Mouse (Mus musculus) E14TG2a.4 (cell line): ENCODE results near the gene Podnl1.

Experiments used
- H3K27me3 ChIP-seq: 2 replicates; pipeline ENCODE4 v1.6.1; 2014; ENCODE audit warnings: low read length, control low read depth; ENCODE audit not compliant: insufficient read depth
- H3K36me3 ChIP-seq: 2 replicates; pipeline ENCODE4 v1.6.1; 2014; ENCODE audit warnings: low read length, control low read depth; ENCODE audit not compliant: insufficient read depth
- H3K4me1 ChIP-seq: replicated peaks from 2 replicates; pipeline ENCODE4 v1.6.1; 2014; ENCODE audit warnings: low read depth, low read length, control low read depth
- H3K4me3 ChIP-seq: replicated peaks from 2 replicates; pipeline ENCODE4 v1.5.1; 2014; ENCODE audit warnings: mild to moderate bottlenecking, low read length
- H3K9me3 ChIP-seq: 2 replicates; pipeline ENCODE4 v1.6.1; 2014; ENCODE audit warnings: low read length, control low read depth
- CTCF ChIP-seq: conservative IDR thresholded peaks from 2 replicates; pipeline ENCODE4 v1.5.1; 2014; ENCODE audit warnings: low read length
- NANOG ChIP-seq: IDR thresholded peaks from 2 replicates; pipeline ENCODE4 v1.6.1; 2014; ENCODE audit warnings: borderline replicate concordance, low read length, mixed read lengths
- POU5F1 ChIP-seq: IDR thresholded peaks from 2 replicates; pipeline ENCODE4 v1.6.1; 2014; ENCODE audit warnings: low read length, borderline replicate concordance

The Podnl1 gene

GRCm38 (mm10) chr8:84106216-84107040, 19.4 kb upstream of the Podnl1 start:
- H3K36me3 ChIP-seq, result peaks cover 17% of the 10 kb centered on the region
- no peak overlapping the region for H3K4me3 ChIP-seq
- no peaks in the 10 kb centered on the region for H3K27me3 ChIP-seq
- TF ChIP-seq CTCF, result no peak
- no peak for TF ChIP-seq NANOG
- no peak for TF ChIP-seq POU5F1
- peaks cover 3% of the 10 kb centered on the region; the same call in 1 of the 2 replicates for H3K9me3 ChIP-seq
- H3K4me1 ChIP-seq, result peaks cover 46% of the 10 kb centered on the region

GRCm38 (mm10) chr8:84115646-84116045, 10.1 kb upstream of the Podnl1 start:
- H3K36me3 ChIP-seq, result no peaks in the 10 kb centered on the region
- H3K4me3 ChIP-seq, result no peak overlapping the region
- H3K27me3 ChIP-seq, result peaks cover 9% of the 10 kb centered on the region
- peaks cover 3% of the 10 kb centered on the region for H3K4me1 ChIP-seq
- no peak for TF ChIP-seq POU5F1
- TF ChIP-seq CTCF, result no peak
- TF ChIP-seq NANOG, result no peak
- H3K9me3 ChIP-seq, result 0 out of 2 replicates have a peak, but pooled peaks cover 6% of the 10 kb centered on the region

- no peaks in the 10 kb centered on the region for H3K36me3 ChIP-seq
- no peak overlapping the region for H3K4me3 ChIP-seq
- 0 out of 2 replicates have a peak, but pooled peaks cover 6% of the 10 kb centered on the region for H3K9me3 ChIP-seq
- H3K4me1 ChIP-seq, result peaks cover 18% of the 10 kb centered on the region
- TF ChIP-seq POU5F1 (no peak), CTCF (no peak), NANOG (no peak)
- H3K27me3 ChIP-seq, result peaks cover 18% of the 10 kb centered on the region
Measured at GRCm38 (mm10) chr8:84122151-84122550, 3.6 kb upstream of the Podnl1 start.

- Histone ChIP-seq H3K36me3 (no peaks in the 10 kb centered on the region; the same call in 1 of the 2 replicates), H3K4me3 (no peak overlapping the region), H3K9me3 (no peaks in the 10 kb centered on the region), H3K4me1 (peaks cover 52% of the 10 kb centered on the region), H3K27me3 (peaks cover 34% of the 10 kb centered on the region)
- TF ChIP-seq POU5F1 (no peak), CTCF (no peak), NANOG (no peak)
Measured at GRCm38 (mm10) chr8:84126742-84127141, 953 bp downstream of the Podnl1 start.

GRCm38 (mm10) chr8:84127202-84127901, 1.6 kb downstream of the Podnl1 start:
- Histone ChIP-seq H3K36me3 (peaks cover 6% of the 10 kb centered on the region), H3K9me3 (no peaks in the 10 kb centered on the region), H3K4me1 (peaks cover 58% of the 10 kb centered on the region), H3K27me3 (peaks cover 34% of the 10 kb centered on the region), H3K4me3 (peak overlapping the region; percentile 64)
- TF ChIP-seq NANOG, result no peak
- no peak for TF ChIP-seq POU5F1
- TF ChIP-seq CTCF, result no peak

GRCm38 (mm10) chr8:84128277-84128676, 2.5 kb downstream of the Podnl1 start:
- peaks cover 29% of the 10 kb centered on the region for H3K27me3 ChIP-seq
- TF ChIP-seq POU5F1 (no peak), CTCF (no peak), NANOG (no peak)
- H3K4me1 ChIP-seq, result peaks cover 65% of the 10 kb centered on the region
- H3K4me3 ChIP-seq, result 0 out of 2 replicates have a peak overlapping the region, but pooled peaks have one; percentile 64
- H3K9me3 ChIP-seq, result no peaks in the 10 kb centered on the region
- peaks cover 14% of the 10 kb centered on the region for H3K36me3 ChIP-seq

GRCm38 (mm10) chr8:84130806-84131205, 5.0 kb downstream of the Podnl1 start:
- Histone ChIP-seq H3K4me3 (peak overlapping the region; percentile 77), H3K9me3 (no peaks in the 10 kb centered on the region), H3K27me3 (peaks cover 21% of the 10 kb centered on the region), H3K4me1 (peaks cover 73% of the 10 kb centered on the region), H3K36me3 (peaks cover 40% of the 10 kb centered on the region)
- TF ChIP-seq CTCF, result no peak
- no peak; the same call in 1 of the 2 replicates for TF ChIP-seq POU5F1
- TF ChIP-seq NANOG, result no peak

- H3K27me3 ChIP-seq, result peaks cover 21% of the 10 kb centered on the region
- TF ChIP-seq NANOG (no peak), CTCF (no peak), POU5F1 (no peak)
- H3K4me1 ChIP-seq, result peaks cover 58% of the 10 kb centered on the region
- no peak overlapping the region; the same call in 1 of the 2 replicates for H3K4me3 ChIP-seq
- peaks cover 54% of the 10 kb centered on the region for H3K36me3 ChIP-seq
- H3K9me3 ChIP-seq, result no peaks in the 10 kb centered on the region
Measured at GRCm38 (mm10) chr8:84132225-84132624, 6.4 kb downstream of the Podnl1 start.
